Mouse (Mus musculus): ENCODE data around the gene Nrxn1.

The Nrxn1 gene

DNA sequence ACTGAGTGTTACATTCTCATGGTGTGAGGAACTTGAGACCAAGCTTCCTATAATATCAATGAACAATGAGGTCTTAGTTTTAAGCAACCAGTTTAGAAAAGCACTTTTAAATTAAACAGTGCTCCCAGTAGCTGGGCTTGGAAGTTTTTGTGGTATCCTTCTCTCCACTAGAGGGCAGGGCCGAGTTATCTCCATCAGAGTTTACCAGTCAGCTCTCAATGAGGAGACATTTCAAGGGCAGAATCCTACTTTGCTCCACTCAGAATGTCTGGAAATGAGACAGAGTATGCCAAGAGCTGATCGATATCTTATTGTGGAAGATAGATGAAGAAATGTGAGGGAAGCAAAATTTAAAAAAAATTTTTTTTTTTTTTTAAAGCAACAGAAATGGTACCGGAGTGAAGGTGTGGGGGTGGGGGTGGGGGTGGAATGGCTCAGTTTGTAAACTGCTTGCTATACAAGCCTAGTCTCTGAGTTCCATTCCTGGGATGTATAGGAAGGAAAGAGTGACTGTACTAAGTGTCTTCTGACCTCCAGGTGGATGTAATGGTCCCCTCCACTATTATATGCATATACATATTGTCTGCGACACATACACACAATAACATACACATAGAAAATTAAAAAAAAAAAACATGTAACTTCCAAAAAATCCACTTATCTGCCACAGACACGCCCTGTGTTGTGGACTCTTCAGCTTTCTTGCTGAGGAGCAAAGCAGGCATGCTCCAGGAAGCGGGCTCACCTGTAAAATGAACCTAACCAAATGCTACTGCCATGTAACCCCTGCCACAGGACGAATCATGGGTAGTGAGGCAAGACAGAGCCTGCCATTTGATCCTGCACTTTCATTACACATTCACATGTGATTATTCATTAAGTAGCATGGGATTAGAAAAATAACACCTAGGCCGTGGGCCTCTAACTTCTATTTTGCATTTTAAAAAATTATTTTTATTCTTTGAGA, 283.4 kb downstream of the Nrxn1 start:
- DNase-seq (ENCODE audit: low spot score) = peak; percentile 38

DNA sequence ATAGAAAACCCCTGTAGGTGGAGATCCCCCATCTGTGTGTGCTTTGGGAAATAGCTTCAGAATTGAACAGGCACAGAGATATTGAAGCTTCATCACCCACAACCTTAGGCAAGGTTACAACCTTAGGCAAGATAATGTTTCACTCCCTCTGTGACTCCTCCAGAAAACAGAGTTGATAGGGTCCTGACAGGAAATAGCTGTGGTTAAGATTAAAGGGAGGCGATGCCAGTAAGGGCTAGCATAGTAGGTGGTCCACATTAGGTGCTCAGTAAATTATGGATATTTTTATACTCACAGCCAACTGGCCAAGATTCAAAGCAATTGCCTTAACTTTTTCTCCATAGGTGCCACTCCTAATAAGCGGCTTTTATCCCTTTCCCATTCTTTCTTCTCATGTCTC, 284.6 kb downstream of the Nrxn1 start:
- no peak for DNase-seq (ENCODE audit: low spot score)

DNA sequence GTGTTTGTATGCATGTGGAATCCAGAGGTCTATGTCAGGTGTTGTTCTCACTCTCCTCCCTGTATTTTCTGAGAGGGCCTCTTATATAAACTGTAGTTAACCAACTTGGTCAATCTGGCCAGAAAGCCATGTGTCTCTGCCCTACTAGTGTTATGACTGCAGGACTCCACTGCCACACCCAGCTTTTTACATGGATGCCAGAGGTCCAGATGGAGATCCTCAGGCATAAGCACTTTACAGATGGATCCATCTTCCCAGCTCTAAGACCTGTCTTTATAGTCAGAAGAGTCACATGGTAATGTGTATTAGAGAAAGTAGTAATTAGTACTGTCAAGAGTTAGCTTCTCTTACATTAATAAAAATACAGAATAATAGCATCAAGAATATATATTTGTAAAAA, 285.7 kb downstream of the Nrxn1 start:
- DNase-seq (ENCODE audit: low spot score) = no peak

DNA sequence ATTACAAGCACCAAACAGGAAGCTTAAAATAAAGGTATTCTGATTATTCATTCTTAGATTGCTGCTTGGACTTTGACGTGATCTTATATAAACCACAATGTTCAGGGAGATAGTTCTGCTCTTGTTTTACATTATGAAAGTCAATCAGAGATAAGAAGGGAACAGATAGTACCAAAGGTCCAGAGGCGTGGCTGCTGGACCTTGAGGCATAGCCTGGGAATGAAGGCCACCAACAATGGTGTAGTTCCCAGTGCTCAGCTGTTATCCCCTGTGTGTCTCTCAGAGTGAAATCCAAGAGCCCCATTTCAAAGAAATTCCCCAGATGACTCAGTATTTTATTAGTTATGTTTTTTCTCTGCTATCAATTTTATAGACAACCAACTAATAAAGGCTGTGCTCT, 294.2 kb downstream of the Nrxn1 start:
- DNase-seq (ENCODE audit: low spot score) = no peak

DNA sequence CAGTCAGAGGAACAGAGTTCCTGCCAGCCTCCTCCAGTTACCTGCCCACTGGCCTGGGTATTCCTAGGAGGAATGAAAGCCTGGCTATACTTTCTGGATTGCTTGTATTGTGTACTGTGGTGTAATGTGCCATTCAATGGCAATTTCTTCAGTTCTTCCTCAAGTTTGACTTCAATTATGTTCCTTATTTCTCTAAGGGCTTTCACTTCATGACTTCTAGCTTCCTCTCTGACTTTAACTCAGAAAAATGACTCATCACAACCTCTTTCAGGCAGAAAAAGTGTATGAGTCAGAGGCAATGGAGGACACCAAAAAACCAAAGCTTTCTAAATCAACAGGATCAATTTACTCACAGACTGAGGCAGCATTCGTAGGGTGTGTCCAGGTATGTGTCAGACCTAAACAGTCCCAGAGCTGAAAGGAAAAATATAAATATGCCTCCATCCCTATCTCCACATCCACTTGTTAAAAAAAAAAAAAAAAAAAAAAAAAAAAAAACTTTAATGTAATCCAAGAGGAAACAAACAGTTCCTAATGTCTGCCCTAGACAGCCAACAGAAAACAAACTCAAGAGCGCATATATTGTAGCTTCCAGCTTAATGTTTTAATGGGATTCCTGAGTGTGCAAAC, 295.1 kb downstream of the Nrxn1 start:
- no peak for DNase-seq (ENCODE audit: low spot score)

DNA sequence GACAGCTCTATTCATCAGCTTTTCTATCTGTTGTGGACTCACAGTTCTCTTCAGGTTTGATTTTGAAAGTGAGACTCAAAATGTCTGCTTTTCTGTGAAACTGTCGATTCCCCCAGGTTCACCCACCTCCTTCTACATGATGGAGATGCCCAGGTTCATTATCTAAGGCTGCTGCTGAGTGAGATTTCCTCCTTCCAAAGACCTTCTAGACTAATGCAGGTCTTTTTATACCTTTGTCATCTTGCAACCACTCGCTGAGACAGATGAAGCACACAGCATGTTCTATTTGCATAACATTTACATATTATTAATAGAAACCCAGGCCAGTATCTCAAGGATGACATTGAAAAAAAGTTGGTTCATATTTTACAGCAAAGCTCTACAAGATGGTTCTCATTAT, 295.9 kb downstream of the Nrxn1 start:
- DNase-seq (ENCODE audit: low spot score) = no peak

DNA sequence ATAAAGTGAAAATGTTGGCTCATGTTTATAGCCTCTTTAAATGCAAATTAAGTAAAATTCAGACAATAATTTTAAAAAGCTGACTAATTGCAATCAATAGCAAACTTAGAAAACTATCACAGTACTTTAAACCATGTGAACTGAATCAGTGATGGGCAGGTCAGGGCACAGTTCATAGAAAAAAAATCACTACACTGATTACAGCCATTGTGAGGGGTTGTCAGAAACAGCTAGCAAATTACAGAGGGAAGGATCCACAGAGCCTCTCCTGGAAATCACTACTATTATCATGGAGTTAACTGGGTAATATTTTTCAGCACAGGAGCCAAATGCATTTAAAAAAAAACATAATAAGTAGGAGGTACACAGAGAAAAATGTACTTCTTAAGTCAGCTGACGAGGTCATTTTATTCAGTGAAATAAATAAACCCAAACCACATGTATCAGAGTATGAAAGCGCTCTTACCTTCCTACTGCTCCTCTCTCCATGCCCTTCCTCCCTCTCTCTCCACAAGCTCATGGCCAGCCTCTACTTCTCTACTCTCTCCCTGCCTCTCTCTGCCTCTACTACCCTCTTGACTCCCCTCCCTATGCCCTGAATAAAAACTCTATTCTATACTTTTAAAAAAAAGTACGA, 304.3 kb downstream of the Nrxn1 start:
- no peak for DNase-seq (ENCODE audit: low spot score)

DNA sequence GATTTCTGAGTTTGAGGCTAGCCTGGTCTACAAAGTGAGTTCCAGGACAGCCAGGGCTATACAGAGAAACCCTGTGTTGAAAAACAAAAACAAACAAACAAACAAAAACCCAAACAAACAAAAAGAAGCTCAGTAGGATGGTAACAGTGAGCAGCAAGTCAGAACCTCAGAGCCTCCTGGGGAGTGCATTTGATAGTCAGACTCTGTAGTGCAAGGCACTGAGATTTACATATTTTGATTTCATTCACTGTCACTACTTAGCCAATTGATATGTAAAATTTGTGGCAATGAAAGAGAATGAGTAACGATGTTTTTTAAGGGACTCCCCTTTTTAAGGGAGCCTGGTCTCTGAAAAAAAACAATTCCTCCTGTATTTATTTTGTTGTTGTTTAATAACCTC, 304.8 kb downstream of the Nrxn1 start:
- DNase-seq (ENCODE audit: low spot score) = no peak

DNA sequence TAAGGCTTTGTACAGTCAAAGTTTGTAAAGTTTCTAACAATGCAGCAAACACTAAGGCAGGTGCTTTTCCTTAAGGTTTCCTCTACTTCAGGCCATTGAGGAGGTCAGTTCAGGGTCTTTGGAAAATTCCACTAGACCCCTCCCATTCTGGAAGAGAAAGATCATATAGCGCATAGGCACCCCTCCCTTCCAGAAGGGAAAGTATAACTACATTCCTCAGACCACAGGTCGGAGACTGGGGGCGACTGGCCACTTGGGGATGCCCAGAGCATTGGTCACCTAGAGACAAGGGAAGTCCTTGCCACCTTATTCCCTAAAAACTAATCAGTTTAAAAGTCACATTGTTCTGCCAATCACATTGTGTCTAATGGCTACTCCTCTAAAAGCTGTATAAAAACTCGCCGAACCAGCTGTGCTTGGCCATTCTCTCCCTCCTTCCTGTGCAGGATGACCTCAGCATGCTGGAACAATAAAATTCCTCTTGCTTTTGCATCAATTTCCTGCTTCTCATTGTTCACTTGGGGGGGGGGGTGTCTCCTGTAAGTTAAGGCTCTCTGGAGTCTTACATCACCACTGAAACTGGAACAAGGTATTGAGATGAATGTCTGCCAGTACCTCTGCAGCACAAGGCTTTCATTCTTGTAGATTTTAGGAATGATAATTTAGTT, 305.6 kb downstream of the Nrxn1 start:
- no peak for DNase-seq (ENCODE audit: low spot score)

DNA sequence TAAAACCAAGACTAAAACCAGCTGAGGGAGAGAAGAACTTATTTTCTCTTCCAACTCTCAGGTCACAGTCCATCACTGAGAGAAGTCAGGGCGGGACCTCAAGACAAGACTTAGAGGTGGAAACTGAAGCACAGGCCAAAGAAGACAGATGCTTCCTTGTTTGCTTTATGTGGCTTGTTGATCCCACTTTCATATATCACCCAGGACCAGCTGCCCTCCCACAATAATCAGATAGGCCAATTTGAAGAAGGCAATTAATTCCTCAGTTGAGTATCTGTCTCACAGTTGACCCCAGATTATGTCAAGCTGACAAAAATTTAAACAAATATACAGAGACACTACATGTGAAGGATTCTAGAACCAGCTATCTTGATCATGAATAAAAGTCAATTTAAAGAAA, 312.4 kb downstream of the Nrxn1 start:
- no peak for DNase-seq (ENCODE audit: low spot score)

DNA sequence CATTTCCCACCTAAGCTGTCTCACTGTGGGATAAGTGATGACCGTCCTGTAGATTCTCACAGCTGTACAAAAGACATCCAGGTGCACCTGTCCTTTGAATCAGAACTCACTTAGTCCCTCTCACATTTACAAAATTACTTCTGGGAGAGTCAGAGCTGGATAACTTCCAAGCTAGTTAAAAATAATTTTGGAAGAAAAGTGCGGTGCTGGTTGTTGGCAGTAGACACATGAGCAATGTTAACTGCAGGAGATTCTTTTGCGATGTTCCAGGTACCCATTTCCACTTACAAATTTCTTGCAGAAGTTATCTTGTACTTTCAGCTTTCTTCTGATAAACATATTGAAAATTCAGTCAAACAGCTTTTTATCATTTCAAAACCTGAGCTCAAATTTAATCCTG, 317.5 kb downstream of the Nrxn1 start:
- DNase-seq (ENCODE audit: low spot score) = no peak

DNA sequence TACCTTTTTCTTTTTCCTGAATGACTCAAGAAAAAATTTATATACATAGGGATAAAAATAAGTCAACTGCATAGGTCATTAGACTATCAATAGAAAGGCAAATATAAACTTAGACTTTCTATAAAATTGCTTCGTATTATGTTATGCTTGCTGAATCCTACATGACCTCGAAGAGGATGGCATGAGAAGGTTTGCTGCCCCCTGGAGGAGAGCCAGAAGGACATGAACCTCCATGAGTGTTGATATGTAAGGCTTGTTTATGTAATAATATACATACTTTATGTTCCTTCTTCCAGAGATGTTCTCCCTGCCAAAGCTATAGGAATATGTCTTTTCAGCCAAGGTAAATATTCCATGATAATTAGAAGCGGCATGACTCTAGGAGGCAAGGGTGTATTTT, 319.6 kb downstream of the Nrxn1 start:
- DNase-seq (ENCODE audit: low spot score) = no peak

DNA sequence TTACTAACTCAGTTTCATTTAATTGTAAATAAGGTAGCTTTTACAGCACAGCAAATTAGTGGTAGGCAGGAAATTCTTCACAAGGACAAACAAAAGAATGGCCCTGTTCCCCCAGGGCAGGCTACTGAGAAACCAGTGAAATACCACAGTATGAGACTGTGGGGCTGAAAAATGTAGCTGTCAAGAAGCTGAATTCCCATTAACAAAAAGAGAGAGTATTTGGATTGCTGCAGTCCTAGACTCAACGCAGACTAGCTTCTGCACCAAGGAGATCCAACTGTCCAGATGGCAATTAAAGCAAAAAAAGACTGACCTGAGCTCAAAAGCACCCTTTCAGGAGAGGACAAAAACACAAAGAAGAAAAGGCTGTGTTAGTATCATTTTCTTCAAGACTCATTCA, 324.7 kb downstream of the Nrxn1 start:
- no peak for DNase-seq (ENCODE audit: low spot score)

DNA sequence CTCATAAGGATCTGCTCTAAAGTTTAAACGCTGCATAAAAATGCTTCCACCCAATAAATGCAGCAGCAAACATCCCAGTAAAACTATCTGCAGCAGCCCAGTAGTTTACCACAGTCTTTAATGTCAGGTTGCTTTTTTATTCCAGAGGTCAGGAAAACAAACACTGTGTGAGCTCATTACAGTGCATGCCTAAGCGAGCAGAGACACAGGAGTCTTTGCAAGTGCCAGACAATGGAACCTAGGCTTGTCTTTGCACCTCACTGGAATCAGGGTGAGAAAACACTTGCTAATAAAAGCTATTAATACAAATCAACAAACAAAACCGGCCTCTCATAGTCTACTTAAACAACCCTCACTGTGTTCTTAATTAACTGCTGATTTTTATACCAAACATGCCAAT, 365.7 kb downstream of the Nrxn1 start:
- no peak for DNase-seq (ENCODE audit: low spot score)

DNA sequence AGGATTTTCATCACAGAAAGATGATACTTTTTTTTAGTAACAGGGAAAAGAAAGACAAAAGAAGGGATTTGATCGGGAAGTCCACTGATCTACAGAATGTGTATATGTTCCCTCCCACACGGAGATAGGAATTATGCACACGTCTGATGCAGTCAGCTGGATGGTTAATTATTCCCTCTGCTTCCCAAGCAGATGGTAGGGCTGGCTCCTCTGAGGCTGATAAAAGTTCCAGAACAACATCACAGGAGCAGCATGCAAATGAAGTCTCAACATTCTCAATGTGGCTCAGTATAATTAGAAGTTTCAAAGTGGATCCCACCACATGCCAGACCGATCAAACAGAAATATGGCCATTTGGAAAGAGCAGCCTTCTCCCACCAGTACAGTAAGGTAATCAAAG, 388.1 kb downstream of the Nrxn1 start:
- no peak for DNase-seq (ENCODE audit: low spot score)

DNA sequence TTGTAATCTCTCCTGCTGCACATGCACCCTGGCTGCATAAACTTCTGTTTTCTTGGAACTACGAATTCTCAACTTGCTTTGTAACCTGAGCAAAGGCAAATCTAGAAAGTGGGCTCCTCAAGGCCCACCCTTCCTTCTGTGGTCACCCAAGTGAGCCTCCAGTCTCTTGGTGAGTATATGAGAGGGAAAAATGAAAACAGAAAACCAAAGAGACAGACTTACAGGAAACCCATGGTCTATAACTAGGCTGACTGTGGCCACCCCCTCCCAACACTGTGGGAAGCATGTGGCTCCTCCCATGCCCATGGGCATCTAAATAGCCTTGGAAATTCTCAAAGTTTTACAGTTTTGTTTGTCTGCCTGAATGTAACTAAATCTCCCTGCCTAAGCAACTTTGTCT, 390.2 kb downstream of the Nrxn1 start:
- DNase-seq (ENCODE audit: low spot score) = no peak

DNA sequence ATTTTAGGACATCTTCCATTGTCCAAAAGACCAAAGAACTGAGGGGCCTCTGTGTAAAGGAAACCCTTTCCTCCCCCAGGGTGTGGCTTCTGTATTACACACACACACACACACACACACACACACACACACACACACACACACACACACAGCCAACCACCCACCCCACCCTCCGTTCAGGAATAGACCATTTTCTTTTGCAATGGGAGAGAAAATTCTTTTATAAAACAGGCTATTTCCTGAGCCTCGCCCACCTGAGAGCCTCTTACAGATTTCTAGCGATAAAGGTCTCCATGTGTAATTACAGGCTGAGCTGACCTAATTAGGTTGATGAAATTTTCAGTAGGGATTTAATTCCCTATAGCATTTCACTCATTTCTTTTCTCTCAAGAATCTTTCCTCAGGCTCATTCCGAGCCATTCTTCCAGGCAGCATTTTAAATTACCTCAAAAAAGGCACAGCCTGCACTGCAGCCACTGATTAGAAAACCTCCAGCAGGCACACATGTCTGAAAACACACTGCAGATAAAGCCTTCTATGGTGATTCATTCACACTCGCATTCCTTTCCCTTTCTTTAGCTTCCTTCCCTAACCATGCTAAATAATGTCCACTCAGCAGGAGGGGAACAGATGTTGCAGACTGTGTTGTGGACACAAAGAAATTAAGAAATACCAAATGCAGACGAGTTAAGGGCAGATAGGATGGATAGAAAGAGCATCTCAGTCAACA, 396.6 kb downstream of the Nrxn1 start:
- no peak for DNase-seq (ENCODE audit: low spot score)

DNA sequence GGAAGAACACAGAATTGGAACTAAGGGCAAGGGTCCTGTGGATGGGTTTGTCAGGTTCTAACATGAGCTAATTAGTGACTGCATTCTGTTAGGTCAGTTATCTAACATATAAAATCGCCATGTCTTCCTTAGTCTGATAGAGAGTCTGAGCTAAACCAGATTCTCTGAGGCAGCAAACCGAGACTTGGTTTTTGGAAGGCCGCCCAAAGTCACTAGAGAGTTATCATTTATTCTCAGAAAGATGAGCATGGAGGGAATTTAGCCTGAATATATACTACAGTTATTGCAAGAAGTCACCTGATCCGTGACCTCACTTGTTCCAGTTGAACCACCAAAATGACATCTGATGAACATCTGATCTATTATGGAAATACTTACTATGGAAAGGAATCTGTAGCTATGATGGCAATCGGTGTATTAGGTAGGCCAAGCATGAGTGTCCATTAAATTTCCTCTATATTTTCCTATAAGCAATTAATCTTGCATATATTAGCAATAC, 397.7 kb downstream of the Nrxn1 start:
- DNase-seq (ENCODE audit: low spot score) = no peak

DNA sequence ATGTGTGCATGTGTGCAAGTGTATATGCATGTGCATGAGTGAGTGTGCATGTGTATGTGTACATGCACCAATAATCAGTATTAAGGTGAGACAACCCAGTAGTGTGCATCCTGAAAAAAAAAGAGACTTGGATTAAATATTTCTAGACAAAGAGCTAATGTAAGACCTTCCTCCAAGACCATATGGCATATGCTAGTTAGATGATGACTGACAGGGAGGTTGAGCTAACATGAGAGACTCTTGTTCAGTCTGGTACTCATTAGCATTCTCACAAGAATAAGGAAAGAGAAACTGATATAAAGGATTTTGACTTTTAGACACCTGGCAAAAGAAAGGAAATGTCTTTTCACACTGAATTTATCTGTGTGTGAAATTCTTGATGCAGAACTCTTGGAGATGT, 408.7 kb downstream of the Nrxn1 start:
- DNase-seq (ENCODE audit: low spot score) = no peak

DNA sequence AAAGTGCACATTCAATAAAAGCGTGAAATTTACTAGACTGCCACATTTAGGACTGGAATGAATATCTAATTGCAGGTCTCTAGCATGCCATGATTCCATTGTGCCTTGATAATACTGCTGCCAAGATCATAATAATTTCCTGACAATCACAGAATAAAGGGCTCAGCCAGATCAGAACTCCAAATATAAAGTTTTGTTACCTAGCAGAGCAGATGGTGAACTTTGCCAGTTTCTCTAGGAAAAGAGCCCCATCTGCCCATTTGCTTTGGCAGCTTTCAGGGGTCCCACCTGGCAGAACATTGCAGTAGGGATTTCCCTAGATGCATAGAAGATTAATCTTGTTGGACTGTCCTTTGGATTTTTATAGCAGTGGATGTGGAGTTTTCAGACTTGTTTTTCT, 411.9 kb downstream of the Nrxn1 start:
- no peak for DNase-seq (ENCODE audit: low spot score)

DNA sequence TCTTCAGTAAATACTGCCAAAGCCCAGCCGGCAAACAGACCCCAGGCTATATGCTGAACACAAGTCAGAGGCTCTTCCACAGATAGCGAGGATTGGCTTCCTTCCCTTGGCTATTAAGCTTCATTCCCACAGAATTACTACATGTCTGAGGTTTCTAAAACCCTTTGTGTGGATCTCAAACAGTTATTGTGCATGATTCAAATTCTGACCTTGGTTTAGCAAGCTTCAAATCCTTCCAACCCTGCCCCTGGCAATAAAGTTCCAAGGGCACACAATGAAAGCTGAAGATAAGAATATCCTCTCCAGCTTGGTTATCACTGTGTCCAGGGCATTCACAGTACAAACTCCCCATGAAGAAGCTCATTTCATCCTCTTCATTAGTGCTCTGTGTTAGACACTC, 416.2 kb downstream of the Nrxn1 start:
- no peak for DNase-seq (ENCODE audit: low spot score)

DNA sequence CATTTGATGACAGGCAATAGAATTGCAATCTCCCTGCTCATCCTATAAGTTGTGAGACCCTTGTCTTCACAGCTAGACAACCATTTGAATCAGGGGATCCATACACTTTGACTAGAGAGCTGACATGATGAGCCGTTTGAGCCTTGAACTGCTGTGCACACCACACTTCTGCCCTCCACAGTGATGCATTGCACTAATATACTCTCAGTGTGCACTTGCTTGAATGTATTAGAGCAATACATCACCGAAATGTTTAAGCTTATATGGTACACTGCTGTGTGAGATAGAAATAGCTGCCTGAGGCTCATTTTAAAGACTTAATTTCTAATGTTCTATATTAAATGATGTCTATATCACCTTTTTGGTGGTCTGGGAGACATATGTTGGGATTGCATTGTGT, 430.6 kb downstream of the Nrxn1 start:
- DNase-seq (ENCODE audit: low spot score) = no peak

All from ovary, postnatal 14 days (tissue).